Comparison of ENCODE assay signal across 8 mouse cellular contexts in genomic region chr4:117549576-117549975, GRCm38 (mm10). TPM values are rescaled to one million over a fixed set of nuclear protein-coding genes. Genes with fewer than 3 reads are reported as not detected.
DNase-seq lines count a peak whose midpoint lies in the region; ATAC-seq and TF ChIP-seq lines count a peak whose summit lies in the region.

No protein-coding gene starts in this region.

- no peaks in the 10 kb centered on the region for H3K27me3 ChIP-seq in lung, embryonic 16.5 days (ENCODE audit: control insufficient read depth, insufficient read depth, low read depth, low read length)
- no peaks in the 10 kb centered on the region for H3K27me3 ChIP-seq in intestine, postnatal 0 days (replicated peaks; ENCODE audit: control insufficient read depth, insufficient read depth, low read length)
- no peaks in the 10 kb centered on the region for H3K27me3 ChIP-seq in neural tube, embryonic 15.5 days (replicated peaks)

- intact Hi-C loops in left cerebral cortex, postnatal 10 days (cut with DNase I), result no loop called here

- H3K27ac ChIP-seq in lung, embryonic 16.5 days (ENCODE audit: low read length), result no peak overlapping the region
- H3K27ac ChIP-seq in intestine, postnatal 0 days (ENCODE audit: low read depth, low read length), result no peak overlapping the region
- H3K27ac ChIP-seq in neural tube, embryonic 15.5 days (replicated peaks), result peak overlapping the region; percentile 39

- H3K4me3 ChIP-seq in lung, embryonic 16.5 days (ENCODE audit: low read length), result peak overlapping the region; percentile 34
- H3K4me3 ChIP-seq in intestine, postnatal 0 days (ENCODE audit: low read depth, low read length), result no peak overlapping the region
- peak overlapping the region; percentile 94 for H3K4me3 ChIP-seq in neural tube, embryonic 15.5 days (replicated peaks)

- TF ChIP-seq CTCF in intestine, postnatal 0 days (IDR thresholded peaks at IDR 0.05; ENCODE audit: low read depth), result no peak

- no peak for ATAC-seq in CD4-positive, CD25-positive, alpha-beta regulatory T cell, adult 4 months
- ATAC-seq in lung, embryonic 16.5 days (ENCODE audit: low read depth), result no peak
- no peak for ATAC-seq in intestine, postnatal 0 days
- ATAC-seq in neural tube, embryonic 15.5 days (ENCODE audit: low FRiP score), result no peak
- ATAC-seq in erythroid progenitor cell, adult 5-6 weeks (replicated peaks; ENCODE audit: low FRiP score, poor library complexity, severe bottlenecking), result no peak

- H3K9me3 ChIP-seq in lung, embryonic 16.5 days (ENCODE audit: control insufficient read depth, low read length), result no peaks in the 10 kb centered on the region
- no peaks in the 10 kb centered on the region for H3K9me3 ChIP-seq in intestine, postnatal 0 days (ENCODE audit: control insufficient read depth)
- no peaks in the 10 kb centered on the region for H3K9me3 ChIP-seq in neural tube, embryonic 15.5 days (replicated peaks)

- peak overlapping the region; percentile 47 for H3K9ac ChIP-seq in lung, embryonic 16.5 days (ENCODE audit: low read length)
- H3K9ac ChIP-seq in intestine, postnatal 0 days (ENCODE audit: low read depth, low read length), result no peak overlapping the region
- H3K9ac ChIP-seq in neural tube, embryonic 15.5 days (replicated peaks), result no peak overlapping the region

- DNase-seq in CD4-positive, CD25-positive, alpha-beta regulatory T cell, adult 2 months (ENCODE audit: low read depth, low spot score), result peak; percentile 5
- DNase-seq in lung, postnatal 25 days (ENCODE audit: low spot score), result no peak
- no peak for DNase-seq in left cerebral cortex, postnatal 10 days (ENCODE audit: extremely low spot score in 1 of 2, low spot score in 2 of 2)

- peak overlapping the region; percentile 50 for H3K4me2 ChIP-seq in lung, embryonic 16.5 days (ENCODE audit: low read depth, low read length)
- H3K4me2 ChIP-seq in intestine, postnatal 0 days (replicated peaks; ENCODE audit: low read depth), result peak overlapping the region; percentile 96
- H3K4me2 ChIP-seq in neural tube, embryonic 15.5 days, result peak overlapping the region; percentile 49

- 40% methylated on average over 6 of the region's 6 CpGs for WGBS in lung, embryonic 16.5 days
- WGBS in intestine, postnatal 0 days, result 38% methylated on average over 6 of the region's 6 CpGs
- WGBS in neural tube, embryonic 15.5 days, result 47% methylated on average over 6 of the region's 6 CpGs

- H3K4me1 ChIP-seq in lung, embryonic 16.5 days (replicated peaks; ENCODE audit: control insufficient read depth, insufficient read depth, low read length), result peaks cover 14% of the 10 kb centered on the region
- H3K4me1 ChIP-seq in intestine, postnatal 0 days (replicated peaks; ENCODE audit: control insufficient read depth, insufficient read depth, low read length), result peaks cover 5% of the 10 kb centered on the region; the same call in 1 of the 2 replicates
- H3K4me1 ChIP-seq in neural tube, embryonic 15.5 days, result peaks cover 31% of the 10 kb centered on the region

- no peaks in the 10 kb centered on the region for H3K36me3 ChIP-seq in lung, embryonic 16.5 days (ENCODE audit: control insufficient read depth, insufficient read depth, low read length)
- H3K36me3 ChIP-seq in intestine, postnatal 0 days (ENCODE audit: control insufficient read depth, insufficient read depth), result no peaks in the 10 kb centered on the region
- peaks cover 2% of the 10 kb centered on the region; the same call in 1 of the 2 replicates for H3K36me3 ChIP-seq in neural tube, embryonic 15.5 days

RNA-seq across cellular contexts. Expression of gene Eri3, which starts 0.6 kb away (rescaled TPM):
- polyA plus RNA-seq in CD4-positive, CD25-positive, alpha-beta regulatory T cell, adult 4 months (2017; shearing (Covaris generic)), result 10 to 100 TPM; 50.0 to 61.7 TPM
- 120 and 127 TPM in 2 replicates for polyA plus RNA-seq in lung, embryonic 16.5 days (2015; fragmentation: Nextera tagmentation; extraction: Ambion mirVana)
- 46.3 and 54.7 TPM in 2 replicates for polyA plus RNA-seq in intestine, postnatal 0 days (2015; fragmentation: Nextera tagmentation; extraction: Ambion mirVana)
- polyA plus RNA-seq in neural tube, embryonic 15.5 days (2015; fragmentation: Nextera tagmentation; extraction: Ambion mirVana), result 223 and 244 TPM in 2 replicates
- 100 to 1,000 TPM; 251 to 264 TPM for total RNA-seq in left cerebral cortex, postnatal 10 days (2021)
- total RNA-seq in erythroid progenitor cell, adult 5-6 weeks (2015; ENCODE audit: low replicate concordance), result 19.1 and 24.3 TPM in 2 replicates
- 0.61 and 5.5 TPM in 2 replicates for total RNA-seq in erythroid progenitor cell, adult 5-6 weeks (2017; ENCODE audit: low replicate concordance)

RNA-seq across cellular contexts. Expression of gene Rnf220, which starts 52.7 kb away (rescaled TPM):
- 10 to 100 TPM; 15.8 to 18.6 TPM for polyA plus RNA-seq in CD4-positive, CD25-positive, alpha-beta regulatory T cell, adult 4 months (2017; shearing (Covaris generic))
- polyA plus RNA-seq in lung, embryonic 16.5 days (2015; fragmentation: Nextera tagmentation; extraction: Ambion mirVana), result 60.6 and 61.5 TPM in 2 replicates
- 35.6 and 35.9 TPM in 2 replicates for polyA plus RNA-seq in intestine, postnatal 0 days (2015; fragmentation: Nextera tagmentation; extraction: Ambion mirVana)
- polyA plus RNA-seq in neural tube, embryonic 15.5 days (2015; fragmentation: Nextera tagmentation; extraction: Ambion mirVana), result 95.6 and 95.8 TPM in 2 replicates
- total RNA-seq in left cerebral cortex, postnatal 10 days (2021), result 100 to 1,000 TPM; 136 to 144 TPM
- total RNA-seq in erythroid progenitor cell, adult 5-6 weeks (2015; ENCODE audit: low replicate concordance), result 20.9 and 22.6 TPM in 2 replicates
- 10.1 and 21.9 TPM in 2 replicates for total RNA-seq in erythroid progenitor cell, adult 5-6 weeks (2017; ENCODE audit: low replicate concordance)
